Mouse (Mus musculus) MEL (cell line): ENCODE results near the gene Car4. TPM values are rescaled to one million over a fixed set of nuclear protein-coding genes. Genes with fewer than 3 reads are reported as not detected.

Source experiments
- DNase-seq: peaks from one replicate; pipeline ENCODE4 v3.0.0; 2011; ENCODE audit warnings: low read depth, low spot score
- H3K27ac ChIP-seq: 2 replicates; pipeline ENCODE4 v1.5.1; 2012; ENCODE audit warnings: low read depth, mild to moderate bottlenecking, control low read depth, low read length, moderate library complexity; ENCODE audit not compliant: control insufficient read depth
- H3K27me3 ChIP-seq, 2 experiments: fragments of 150-350 bp in 1 of 2; sonication (generic) in 1 of 2; 2 replicates each; pipeline ENCODE4 v1.6.1; 2012; ENCODE audit warnings: low read length in 2 of 2, mild to moderate bottlenecking in 2 of 2, improper control_type of control experiment in 1 of 2, moderate library complexity in 1 of 2; ENCODE audit not compliant: insufficient read depth in 2 of 2, control insufficient read depth in 1 of 2
- H3K36me3 ChIP-seq, 2 experiments: 2 replicates each; pipeline ENCODE4 v1.6.1; 2012 to 2014; ENCODE audit warnings: low read length in 2 of 2, improper control_type of control experiment in 1 of 2, inconsistent platforms in 1 of 2, mild to moderate bottlenecking in 1 of 2; ENCODE audit not compliant: insufficient read depth in 2 of 2, control insufficient read depth in 1 of 2
- H3K4me1 ChIP-seq, 2 experiments: fragments of 150-350 bp in 1 of 2; sonication (generic) in 1 of 2; 2 replicates each; pipeline ENCODE4 v1.6.1; 2012; ENCODE audit warnings: low read length in 2 of 2, improper control_type of control experiment in 1 of 2, mild to moderate bottlenecking in 1 of 2; ENCODE audit not compliant: insufficient read depth in 2 of 2, control insufficient read depth in 1 of 2
- H3K4me3 ChIP-seq, 2 experiments: fragments of 150-350 bp in 1 of 2; sonication (generic) in 1 of 2; 2 replicates each; pipeline ENCODE4 v1.5.1; 2012; ENCODE audit warnings: low read depth in 2 of 2, low read length in 2 of 2, mild to moderate bottlenecking in 2 of 2, moderate library complexity in 2 of 2, control low read depth in 1 of 2, improper control_type of control experiment in 1 of 2; ENCODE audit not compliant: control insufficient read depth in 1 of 2, insufficient read depth in 1 of 2
- H3K79me2 ChIP-seq: 2 replicates; pipeline ENCODE4 v1.6.1; 2012; ENCODE audit warnings: mild to moderate bottlenecking, low read length, moderate library complexity; ENCODE audit not compliant: control insufficient read depth, poor library complexity, insufficient read depth
- H3K9ac ChIP-seq: 2 replicates; pipeline ENCODE4 v1.6.1; 2012; ENCODE audit warnings: low read depth, mild to moderate bottlenecking, control low read depth, low read length, moderate library complexity; ENCODE audit not compliant: control insufficient read depth, poor library complexity, severe bottlenecking
- H3K9me3 ChIP-seq: fragments of 150-350 bp; sonication (generic); replicated peaks from 2 replicates; pipeline ENCODE4 v1.6.1; 2012; ENCODE audit warnings: mild to moderate bottlenecking, low read length, improper control_type of control experiment, moderate library complexity; ENCODE audit not compliant: insufficient read depth
- CHD1 ChIP-seq: IDR thresholded peaks from 2 replicates; pipeline ENCODE4 v1.6.1; 2012; ENCODE audit warnings: low read depth, mild to moderate bottlenecking, inconsistent platforms, low read length, improper control_type of control experiment
- CTCF ChIP-seq, 3 experiments: IDR thresholded peaks in 2 of 3; conservative IDR thresholded peaks in 1 of 3; 2 replicates each; pipeline ENCODE4 v1.5.1; 2011 to 2012; ENCODE audit warnings: low read length in 3 of 3, low read depth in 2 of 3, mild to moderate bottlenecking in 2 of 3, improper control_type of control experiment in 1 of 3, inconsistent platforms in 1 of 3, mixed read lengths in 1 of 3, moderate library complexity in 1 of 3; ENCODE audit not compliant: control insufficient read depth in 1 of 3, insufficient read depth in 1 of 3, poor library complexity in 1 of 3, severe bottlenecking in 1 of 3
- ETS1 ChIP-seq: IDR thresholded peaks from 2 replicates; pipeline ENCODE4 v1.6.1; 2012; ENCODE audit warnings: low read depth, mild to moderate bottlenecking, inconsistent platforms, low read length, improper control_type of control experiment, moderate library complexity
- MAX ChIP-seq: IDR thresholded peaks from 2 replicates; pipeline ENCODE4 v1.6.1; 2011; ENCODE audit warnings: low read length, improper control_type of control experiment
- MAZ ChIP-seq: IDR thresholded peaks from 2 replicates; pipeline ENCODE4 v1.6.1; 2012; ENCODE audit warnings: low read depth, mild to moderate bottlenecking, inconsistent platforms, low read length, improper control_type of control experiment
- MXI1 ChIP-seq: IDR thresholded peaks from 2 replicates; pipeline ENCODE4 v1.6.1; 2011; ENCODE audit warnings: mild to moderate bottlenecking, low read depth, low read length, improper control_type of control experiment
- MYB ChIP-seq: IDR thresholded peaks from 2 replicates; pipeline ENCODE4 v1.6.1; 2011; ENCODE audit warnings: mild to moderate bottlenecking, low read depth, low read length, improper control_type of control experiment
- MYC ChIP-seq: IDR thresholded peaks from 2 replicates; pipeline ENCODE4 v1.6.1; 2011; ENCODE audit warnings: low read depth, mild to moderate bottlenecking, low read length, improper control_type of control experiment, moderate library complexity
- NRF1 ChIP-seq: IDR thresholded peaks from 2 replicates; pipeline ENCODE4 v1.6.1; 2014; ENCODE audit warnings: low read depth, mild to moderate bottlenecking, inconsistent platforms, low read length, improper control_type of control experiment, moderate library complexity; ENCODE audit not compliant: poor library complexity, insufficient read depth, severe bottlenecking
- POLR2AphosphoS5 ChIP-seq: IDR thresholded peaks from 2 replicates; pipeline ENCODE4 v1.6.1; 2012; ENCODE audit warnings: low read depth, borderline replicate concordance, mild to moderate bottlenecking, inconsistent platforms, low read length, moderate library complexity, mixed read lengths
- RAD21 ChIP-seq: IDR thresholded peaks from 2 replicates; pipeline ENCODE4 v1.6.1; 2011; ENCODE audit warnings: mild to moderate bottlenecking, low read depth, low read length, improper control_type of control experiment
- SIN3A ChIP-seq: IDR thresholded peaks from 2 replicates; pipeline ENCODE4 v1.6.1; 2012; ENCODE audit warnings: low read length, improper control_type of control experiment, inconsistent platforms
- SMC3 ChIP-seq: IDR thresholded peaks from 2 replicates; pipeline ENCODE4 v1.6.1; 2011; ENCODE audit warnings: low read depth, low read length, improper control_type of control experiment
- TAL1 ChIP-seq: IDR thresholded peaks from 2 replicates; pipeline ENCODE4 v1.6.1; 2012; ENCODE audit warnings: mild to moderate bottlenecking, inconsistent platforms, low read length, moderate library complexity, mixed read lengths
- TCF12 ChIP-seq: IDR thresholded peaks from 2 replicates; pipeline ENCODE4 v1.6.1; 2014; ENCODE audit warnings: low read depth, mild to moderate bottlenecking, inconsistent platforms, low read length, improper control_type of control experiment, moderate library complexity
- UBTF ChIP-seq: IDR thresholded peaks from 2 replicates; pipeline ENCODE4 v1.6.1; 2012; ENCODE audit warnings: low read depth, mild to moderate bottlenecking, inconsistent platforms, low read length, improper control_type of control experiment, moderate library complexity, borderline replicate concordance; ENCODE audit not compliant: insufficient read depth
- USF1 ChIP-seq: IDR thresholded peaks from 2 replicates; pipeline ENCODE4 v1.6.1; 2014; ENCODE audit warnings: low read depth, mild to moderate bottlenecking, inconsistent platforms, low read length, improper control_type of control experiment, moderate library complexity
- ZC3H11A ChIP-seq: IDR thresholded peaks from 2 replicates; pipeline ENCODE4 v1.6.1; 2012; ENCODE audit warnings: low read depth, mild to moderate bottlenecking, inconsistent platforms, low read length, improper control_type of control experiment
- ZKSCAN1 ChIP-seq: IDR thresholded peaks from 2 replicates; pipeline ENCODE4 v1.6.1; 2012; ENCODE audit warnings: low read depth, mild to moderate bottlenecking, inconsistent platforms, low read length, improper control_type of control experiment, moderate library complexity
- ZMIZ1 ChIP-seq: IDR thresholded peaks from 2 replicates; pipeline ENCODE4 v1.6.1; 2012; ENCODE audit warnings: low read depth, mild to moderate bottlenecking, inconsistent platforms, low read length, improper control_type of control experiment, moderate library complexity
- ZNF384 ChIP-seq: IDR thresholded peaks from 2 replicates; pipeline ENCODE4 v1.6.1; 2012; ENCODE audit warnings: low read depth, mild to moderate bottlenecking, inconsistent platforms, low read length, improper control_type of control experiment
- polyA plus RNA-seq, 2 experiments: library from polyadenylated mRNA; stranded (reverse) in 1 of 2; unstranded in 1 of 2; fragments of >175 nt in 1 of 2; fragments of >200 nt in 1 of 2; gene quantifications; 2 replicates each; pipeline versions ENCODE4 v1.2.1 to v1.2.4; 2012; ENCODE audit warnings: low replicate concordance in 2 of 2, low read depth in 1 of 2; ENCODE audit not compliant: insufficient read length in 2 of 2, insufficient read depth in 1 of 2, missing spikeins in 1 of 2
- total RNA-seq: library from RNA; depleted of rRNA; stranded (reverse); fragments of 300-350 nt; gene quantifications from 2 replicates; pipeline ENCODE4 v1.2.3, GENCODE M21; 2012

The Car4 gene
- total and polyA plus RNA-seq, 3 experiments, result not detected

- Histone ChIP-seq H3K4me1 (no peaks in the 10 kb centered on the region), H3K9ac (no peak overlapping the region), H3K27ac (no peak overlapping the region), H3K36me3 (peaks cover 3 to 18% of the 10 kb centered on the region in 2 experiments), H3K79me2 (no peaks in the 10 kb centered on the region), H3K27me3 (no peaks in the 10 kb centered on the region), H3K9me3 (no peaks in the 10 kb centered on the region), H3K4me3 (no peak overlapping the region)
- DNase-seq, result no peak
- no peak for TF ChIP-seq ZMIZ1
- no peak for TF ChIP-seq TAL1
- TF ChIP-seq MXI1, result no peak
- no peak for TF ChIP-seq CTCF (IDR thresholded peaks at IDR 0.05 in 2 of 3, conservative IDR thresholded peaks at IDR 0.05 in 1 of 3; ENCODE audit: control insufficient read depth in 1 of 3, insufficient read depth in 1 of 3, low read depth in 2 of 3, low read length in 3 of 3, poor library complexity in 1 of 3, severe bottlenecking in 1 of 3)
- no peak for TF ChIP-seq MYB
- TF ChIP-seq TCF12, result no peak
- no peak for TF ChIP-seq ETS1
- TF ChIP-seq NRF1, result no peak
- no peak for TF ChIP-seq ZKSCAN1
- no peak for TF ChIP-seq ZNF384
- TF ChIP-seq POLR2AphosphoS5, result no peak
- no peak for TF ChIP-seq MAZ
- no peak for TF ChIP-seq UBTF
Observed at GRCm38 (mm10) chr11:84988341-84988919, 30.8 kb downstream of the Car4 start.

GRCm38 (mm10) chr11:84992996-84993395, 35.4 kb downstream of the Car4 start:
- TF ChIP-seq SMC3 (peak; percentile 48), MYB (no peak), CHD1 (no peak), RAD21 (peak; percentile 36), MAX (no peak), ZMIZ1 (no peak), TAL1 (no peak), ZC3H11A (no peak), MYC (peak; percentile 50; the same call in 1 of the 2 replicates), USF1 (no peak), CTCF (IDR thresholded peaks at IDR 0.05 in 2 of 3, conservative IDR thresholded peaks at IDR 0.05 in 1 of 3; ENCODE audit: control insufficient read depth in 1 of 3, insufficient read depth in 1 of 3, low read depth in 2 of 3, low read length in 3 of 3, poor library complexity in 1 of 3, severe bottlenecking in 1 of 3) (peak; percentile 52 to 70 (median 62)), SIN3A (no peak), TCF12 (no peak)
- Histone ChIP-seq H3K4me1 (no peaks in the 10 kb centered on the region), H3K9ac (no peak overlapping the region), H3K9me3 (no peaks in the 10 kb centered on the region), H3K4me3 (no peak overlapping the region), H3K27me3 (no peaks in the 10 kb centered on the region), H3K27ac (no peak overlapping the region), H3K36me3 (peaks cover 3 to 15% of the 10 kb centered on the region in 2 experiments), H3K79me2 (no peaks in the 10 kb centered on the region)
- DNase-seq, result peak; percentile 70
